Mouse (Mus musculus) A20 (cell line): ENCODE data around the gene Cdc42ep1.

Source experiments
- DNase-seq: peaks from one replicate; pipeline ENCODE4 v3.0.0-alpha.2; 2011; ENCODE audit warnings: low read depth, low spot score

Cdc42ep1 gene

DNA sequence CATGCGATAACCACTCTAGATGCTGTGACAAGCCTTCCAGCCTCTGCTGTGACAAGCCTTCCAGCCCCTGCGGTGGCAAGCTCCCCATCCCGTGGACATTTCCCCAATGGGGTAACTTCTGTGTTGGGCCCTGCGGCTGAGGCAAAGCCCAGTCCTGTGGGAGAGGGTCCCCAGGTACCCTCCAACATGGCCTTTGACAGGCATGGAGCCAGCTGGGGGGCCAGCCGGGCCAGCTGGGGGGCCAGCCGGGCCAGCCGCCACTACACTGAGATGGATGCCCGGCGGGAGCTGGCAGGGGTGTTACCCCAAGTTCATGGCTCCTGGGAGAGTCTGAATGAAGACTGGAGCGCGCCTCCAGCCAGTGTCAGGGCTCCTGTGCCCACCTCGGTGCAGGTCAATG lies 7.1 kb downstream of the Cdc42ep1 start:
- DNase-seq = no peak

DNA sequence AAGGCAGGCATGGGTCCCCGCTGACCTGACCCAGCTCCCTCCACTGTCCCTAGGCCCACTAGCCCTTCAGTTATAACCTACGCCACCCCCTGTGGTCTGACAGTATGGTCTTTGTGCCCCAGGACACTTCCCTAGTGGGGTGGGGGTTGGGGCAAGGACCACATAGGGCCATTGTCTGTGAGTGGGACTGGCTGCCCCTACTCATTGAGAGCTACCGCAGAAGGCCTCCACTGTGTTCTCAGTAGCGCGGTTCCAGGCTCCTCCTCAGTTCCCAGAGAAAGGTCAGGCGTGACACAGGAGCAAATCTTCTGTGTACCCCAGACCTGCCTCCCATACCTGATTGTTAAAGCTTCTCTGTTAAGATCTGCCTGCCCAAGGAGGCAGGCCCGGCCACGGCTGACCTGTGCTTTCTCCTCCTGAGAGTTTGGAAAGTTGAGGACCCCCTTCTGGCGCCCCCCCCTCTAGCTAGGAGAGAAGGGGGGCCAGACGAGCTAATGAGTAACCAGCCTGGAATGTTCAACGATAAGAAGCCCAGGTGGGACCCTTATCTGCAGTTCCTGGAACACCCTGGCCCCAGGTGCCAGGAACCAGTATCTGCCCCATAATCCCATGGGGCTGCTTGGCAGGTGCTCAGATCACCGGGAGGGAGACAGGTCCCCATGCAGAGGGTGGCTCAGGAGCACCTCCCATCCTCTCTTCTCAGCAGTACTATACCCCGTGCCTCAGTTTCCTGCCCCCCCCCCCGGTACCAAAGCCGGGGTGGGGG lies 7.8 kb downstream of the Cdc42ep1 start:
- DNase-seq = no peak

DNA sequence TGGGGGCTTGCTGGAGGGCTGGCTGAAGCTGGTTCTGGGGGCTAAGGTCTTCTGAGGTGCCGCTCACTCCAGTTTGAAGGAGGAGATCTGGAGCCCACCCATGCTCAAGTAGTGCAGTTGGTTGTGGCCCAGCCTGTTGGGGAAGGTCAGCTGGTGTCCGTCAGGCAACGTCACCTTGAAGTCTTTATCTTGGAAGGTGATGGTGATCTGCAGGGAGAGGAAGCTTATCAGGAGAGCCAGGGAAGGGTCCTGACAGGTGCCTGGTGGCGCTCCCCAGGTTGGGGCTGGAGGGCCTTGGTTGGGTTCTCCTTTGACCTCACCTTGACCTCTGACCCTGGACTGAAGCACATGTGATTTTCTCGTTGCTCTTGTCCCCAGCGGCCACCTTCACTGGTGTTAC lies 8.5 kb downstream of the Cdc42ep1 start:
- no peak for DNase-seq

DNA sequence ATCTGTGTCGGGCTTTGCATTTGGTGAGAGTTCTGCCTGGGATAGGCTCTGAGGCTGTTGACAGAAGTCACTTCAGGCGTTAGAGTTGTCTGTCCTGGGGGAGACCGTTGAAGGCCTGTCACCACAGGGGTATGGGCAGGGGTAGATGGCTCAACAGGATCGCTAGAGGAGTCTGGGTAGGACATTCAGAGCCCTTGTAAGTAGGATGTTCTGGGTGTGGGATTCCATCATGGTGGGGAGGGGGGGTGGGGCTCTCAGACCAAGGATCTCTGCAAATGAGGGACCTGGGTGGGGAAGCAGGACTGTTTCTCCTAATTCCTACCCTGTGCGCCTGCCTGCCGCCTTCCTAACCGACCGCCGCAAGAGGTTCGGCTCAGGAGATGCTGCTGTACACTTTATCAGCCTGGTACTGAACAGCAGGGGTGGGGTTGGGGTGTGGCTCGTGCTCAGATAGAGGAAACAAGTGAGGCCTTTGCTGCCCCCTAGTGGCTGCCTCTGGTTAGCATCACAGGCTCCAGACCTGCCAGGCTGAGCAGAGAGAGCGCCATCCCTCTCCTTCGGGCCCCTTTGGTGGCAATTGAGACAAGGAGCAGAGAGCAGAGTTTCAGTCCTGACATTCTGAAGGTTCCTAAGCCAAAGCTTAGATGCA lies 9.2 kb downstream of the Cdc42ep1 start:
- peak; percentile 82 for DNase-seq

DNA sequence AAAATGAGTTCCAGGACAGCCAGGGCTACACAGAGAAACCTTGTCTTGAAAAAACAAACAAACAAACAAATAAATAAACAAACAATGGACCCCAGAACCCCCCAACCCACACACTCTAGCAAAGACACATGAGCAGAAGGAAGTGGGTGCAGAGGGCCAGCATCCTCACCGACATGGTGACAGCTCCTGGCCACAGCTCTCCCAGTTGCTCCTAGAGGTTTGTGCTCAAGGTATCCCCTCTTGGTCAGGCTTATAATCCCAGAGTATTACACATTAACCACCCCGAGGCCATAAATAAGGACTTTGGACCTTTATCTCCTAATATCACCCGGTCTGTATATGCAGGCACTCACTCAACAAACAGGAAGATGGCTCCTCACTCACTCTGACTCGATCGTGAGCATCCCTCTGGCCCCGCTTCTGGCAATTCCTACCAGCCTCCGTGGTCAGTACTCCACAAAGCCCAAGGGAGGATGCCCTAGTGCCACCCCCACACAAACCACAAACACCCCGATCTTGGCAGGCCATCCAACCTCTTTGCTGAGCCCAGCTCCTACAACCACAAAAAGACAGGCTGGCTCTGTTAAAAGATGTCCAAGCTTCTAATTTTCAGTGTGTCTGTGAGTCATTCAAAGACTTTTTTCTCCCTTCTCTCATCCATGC lies 13.0 kb downstream of the Cdc42ep1 start, which contains the start of gene Lgals2:
TSS of gene Lgals2 (minus strand) at position 227 of the 663 bp plus-strand sequence.
- no peak for DNase-seq

DNA sequence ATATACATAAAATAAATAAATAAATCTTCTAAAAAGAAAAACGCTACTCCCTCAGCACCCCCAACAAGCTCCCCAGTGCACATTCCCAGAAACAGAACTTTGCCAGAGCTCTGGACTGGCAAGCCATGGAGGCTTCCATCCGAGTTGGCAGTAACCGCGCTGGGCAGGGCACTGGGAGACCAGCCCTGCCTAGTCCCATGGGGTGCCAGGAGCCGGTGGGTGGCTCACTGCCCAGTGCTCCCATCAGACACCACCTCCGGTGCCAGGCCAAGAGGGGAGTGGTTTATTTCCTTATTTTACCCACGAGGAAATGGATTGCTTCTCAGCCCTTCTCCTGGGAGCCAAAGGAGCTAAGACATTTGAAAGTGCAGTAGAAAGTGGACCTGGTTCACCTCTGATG lies 14.6 kb downstream of the Cdc42ep1 start:
- DNase-seq = no peak

DNA sequence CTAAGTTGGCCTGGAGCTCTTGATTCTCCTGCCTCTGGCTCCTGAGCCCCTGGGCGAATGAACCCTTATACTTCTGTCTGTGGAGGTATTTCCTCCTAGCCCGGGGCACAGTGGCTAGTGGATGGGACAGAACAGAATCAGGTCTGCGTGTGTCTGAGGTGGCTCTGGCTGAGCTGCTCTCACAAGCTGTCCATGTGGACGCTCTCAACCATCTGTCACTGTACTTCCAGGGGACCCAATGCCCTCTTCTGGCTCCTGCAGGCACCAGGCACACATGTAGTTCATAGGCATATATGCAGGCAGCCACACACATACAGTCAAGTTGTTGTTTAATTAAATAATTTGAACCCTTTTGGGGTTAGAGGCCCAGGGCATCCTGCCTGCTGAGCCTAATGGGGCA lies 16.9 kb downstream of the Cdc42ep1 start:
- DNase-seq = no peak

DNA sequence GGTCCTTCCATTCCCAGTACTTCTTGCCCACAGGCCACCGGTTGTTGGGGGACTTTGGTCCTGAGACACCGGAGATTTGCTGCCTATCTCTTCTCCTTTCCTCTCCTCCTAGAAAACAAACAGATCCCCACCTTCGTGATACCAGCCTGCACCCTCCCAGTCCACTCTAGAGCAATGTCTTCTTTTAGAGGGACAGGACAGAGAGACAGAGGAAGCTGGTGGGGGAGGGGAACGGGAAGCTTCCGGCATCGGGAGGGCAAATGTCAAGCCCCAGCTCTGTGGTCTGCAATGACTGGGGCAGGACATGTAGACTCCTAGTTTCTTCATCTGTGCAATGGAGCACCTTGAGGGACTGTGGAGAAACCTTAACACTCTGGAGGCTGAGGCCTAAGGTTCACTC lies 17.3 kb downstream of the Cdc42ep1 start:
- DNase-seq = no peak

DNA sequence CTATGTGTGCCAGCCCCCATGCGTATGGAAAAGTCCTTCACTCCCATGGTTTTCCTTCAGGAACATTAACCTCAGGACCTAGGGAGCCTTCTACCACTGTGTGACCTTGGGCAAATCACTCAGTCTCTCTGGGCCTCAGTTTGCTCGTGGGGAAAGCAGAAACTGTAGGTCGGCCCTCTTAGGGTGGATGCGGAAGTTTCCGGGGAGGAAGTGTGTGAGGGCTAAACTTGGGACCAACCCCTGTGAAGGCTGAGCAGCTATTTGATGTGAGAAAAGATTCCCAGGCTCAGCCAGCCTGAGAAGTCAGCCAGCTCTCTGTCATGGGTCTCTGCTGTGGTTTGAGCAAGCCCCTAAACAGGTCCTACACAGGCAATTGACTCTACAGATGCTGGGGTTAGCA lies 19.9 kb downstream of the Cdc42ep1 start:
- no peak for DNase-seq

DNA sequence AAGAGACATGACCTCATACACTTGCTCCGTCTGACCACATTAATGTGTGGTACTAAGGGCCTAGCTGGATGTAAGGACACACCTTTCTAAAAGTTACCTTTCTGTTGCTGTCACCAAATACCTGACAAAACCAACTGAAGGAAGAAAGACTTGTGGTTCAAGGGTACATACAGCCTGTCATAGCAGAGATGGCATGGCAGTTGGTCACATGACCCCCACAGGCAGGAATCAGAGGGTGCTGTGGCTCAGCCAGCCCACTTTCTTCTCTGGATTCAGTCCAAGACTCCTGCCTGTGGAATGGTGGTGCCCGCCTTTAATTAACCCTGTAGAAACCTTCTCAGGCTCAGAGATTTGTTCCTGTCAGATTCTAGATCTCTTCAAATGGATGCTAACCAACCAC lies 20.7 kb downstream of the Cdc42ep1 start:
- DNase-seq = no peak

DNA sequence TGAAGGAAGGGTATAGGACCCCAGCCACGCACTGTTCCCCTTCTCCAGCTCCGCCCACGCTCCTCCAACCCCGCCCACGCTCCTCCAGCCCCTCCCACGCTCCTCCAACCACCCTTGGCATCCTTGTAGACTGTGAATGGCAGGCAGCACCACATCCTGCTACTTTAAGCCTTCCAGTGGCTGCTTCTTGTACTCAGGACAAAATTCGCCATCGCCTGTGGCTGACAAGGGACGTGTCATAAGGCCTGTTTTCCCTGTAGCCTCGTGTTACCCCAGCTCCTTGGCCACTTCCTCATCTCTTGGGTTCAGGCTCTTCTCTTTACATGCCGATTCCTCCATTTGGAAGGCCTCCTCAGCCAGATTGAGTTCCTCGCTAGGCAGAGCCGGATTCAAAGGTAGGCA lies 21.4 kb downstream of the Cdc42ep1 start:
- DNase-seq = no peak

DNA sequence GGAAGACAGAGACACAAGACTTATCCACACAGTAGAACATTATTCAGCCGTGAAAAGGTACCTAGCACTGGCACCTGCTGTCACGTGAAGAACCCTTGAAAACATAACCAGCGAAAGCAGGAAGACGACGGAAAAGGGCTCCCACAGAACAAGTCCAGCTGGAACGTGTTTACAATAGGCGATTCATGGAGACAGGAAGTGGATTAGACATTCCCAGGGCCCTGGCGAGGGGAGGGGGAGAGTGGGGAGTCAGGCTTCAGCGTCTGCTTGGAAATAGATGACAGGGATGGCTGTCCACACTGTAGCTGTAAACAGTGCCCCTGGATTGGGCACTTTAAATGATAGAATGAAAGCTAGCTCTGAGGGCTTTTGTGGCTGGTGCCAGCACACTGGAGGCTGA lies 26.0 kb downstream of the Cdc42ep1 start:
- no peak for DNase-seq

DNA sequence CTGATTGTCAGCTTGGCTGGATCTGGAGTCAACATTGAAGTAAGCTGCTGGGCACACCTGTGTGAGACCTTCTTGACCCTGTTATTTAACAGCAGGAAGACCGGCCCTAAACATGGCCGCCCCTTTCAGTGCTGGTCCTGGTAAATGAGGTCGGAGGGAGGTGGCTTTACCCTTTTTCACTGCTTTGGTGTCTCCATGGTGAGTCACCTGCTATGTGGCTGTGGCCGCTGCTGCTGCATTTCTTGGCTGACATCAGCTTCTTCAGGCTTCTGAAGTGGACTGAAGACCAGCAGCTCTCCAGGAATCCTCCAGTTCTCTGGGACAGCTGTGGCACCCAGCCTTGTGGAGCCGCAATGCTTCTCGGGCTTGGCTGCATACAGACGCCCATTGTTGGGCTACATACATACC lies 26.4 kb downstream of the Cdc42ep1 start:
- no peak for DNase-seq

DNA sequence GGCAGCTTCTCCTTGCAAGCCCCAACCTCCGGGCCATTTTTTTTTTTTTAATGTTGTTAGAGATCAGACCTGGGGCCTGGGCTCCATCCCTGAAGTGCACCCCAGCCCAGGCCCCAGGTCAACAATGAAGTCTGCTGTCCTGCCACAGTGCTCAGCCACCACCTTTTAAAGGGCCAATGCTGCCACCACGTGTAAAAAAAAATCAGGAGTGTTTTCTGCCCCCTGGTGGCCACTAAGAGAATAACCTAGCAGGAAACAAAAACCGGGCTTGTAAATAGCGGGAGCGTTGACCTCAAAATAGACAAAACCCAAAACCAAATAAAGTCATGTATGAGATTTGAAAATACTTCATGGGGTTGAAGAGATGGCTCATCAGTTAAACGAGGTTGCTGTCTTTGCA lies 27.4 kb downstream of the Cdc42ep1 start:
- DNase-seq = peak; percentile 76

DNA sequence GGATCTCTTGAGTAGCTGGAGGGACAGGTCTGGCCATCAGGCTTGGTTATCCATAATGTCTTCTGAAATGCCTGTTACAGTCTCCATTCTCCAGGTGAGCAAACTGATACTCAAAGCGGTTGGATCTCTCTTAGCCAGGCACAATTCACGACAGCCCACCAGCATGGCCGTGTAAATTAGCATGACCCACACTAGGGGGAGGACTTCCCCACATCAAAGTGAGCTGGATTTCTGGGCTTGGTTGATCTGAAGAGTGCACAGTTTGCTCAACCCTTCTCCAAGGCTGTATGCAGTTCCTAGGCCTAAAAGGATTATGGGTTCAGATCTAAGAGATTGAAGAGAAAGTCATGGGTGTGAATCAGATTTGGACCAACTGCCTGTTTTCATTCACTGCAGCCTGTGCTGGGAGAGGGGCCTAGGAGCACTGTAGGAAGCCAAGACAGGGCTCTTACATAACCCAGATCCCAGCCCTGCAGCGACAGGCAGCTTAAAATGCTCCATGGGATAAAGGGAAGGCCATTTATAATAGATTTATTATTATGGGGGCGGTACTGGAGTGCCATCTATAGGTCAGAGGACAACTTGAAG lies 29.7 kb downstream of the Cdc42ep1 start:
- DNase-seq = no peak

DNA sequence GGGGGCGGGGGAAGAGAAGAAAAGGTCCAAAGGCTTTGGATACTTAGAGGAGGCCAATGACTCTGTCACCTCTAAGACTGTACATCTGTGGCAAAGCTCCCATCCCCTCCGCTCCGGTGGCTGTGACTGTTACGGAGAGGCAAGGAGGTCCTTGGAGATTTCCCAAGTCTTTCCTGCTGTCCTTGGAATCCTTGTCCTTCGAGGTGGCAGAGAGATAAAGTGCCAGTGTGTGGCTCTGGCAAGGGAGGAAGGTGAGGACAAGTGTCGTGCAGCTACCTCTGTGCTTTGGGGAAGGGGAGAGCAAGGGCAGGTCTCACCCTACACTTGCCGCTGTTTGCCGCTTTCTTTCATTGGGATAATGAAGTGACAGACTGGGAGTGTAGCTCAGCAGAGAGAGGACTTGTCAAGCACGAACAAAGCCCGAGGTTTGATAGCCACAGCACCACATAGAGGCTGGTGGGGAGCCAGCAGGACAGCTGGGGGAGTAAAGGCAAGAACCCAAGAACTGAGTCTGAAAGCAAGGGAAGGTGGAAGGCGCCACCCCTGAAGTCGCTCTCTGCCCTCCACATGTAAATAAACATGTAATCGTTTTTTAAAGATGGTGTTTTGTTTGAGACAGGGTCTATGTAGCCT lies 31.5 kb downstream of the Cdc42ep1 start:
- DNase-seq = peak; percentile 14

DNA sequence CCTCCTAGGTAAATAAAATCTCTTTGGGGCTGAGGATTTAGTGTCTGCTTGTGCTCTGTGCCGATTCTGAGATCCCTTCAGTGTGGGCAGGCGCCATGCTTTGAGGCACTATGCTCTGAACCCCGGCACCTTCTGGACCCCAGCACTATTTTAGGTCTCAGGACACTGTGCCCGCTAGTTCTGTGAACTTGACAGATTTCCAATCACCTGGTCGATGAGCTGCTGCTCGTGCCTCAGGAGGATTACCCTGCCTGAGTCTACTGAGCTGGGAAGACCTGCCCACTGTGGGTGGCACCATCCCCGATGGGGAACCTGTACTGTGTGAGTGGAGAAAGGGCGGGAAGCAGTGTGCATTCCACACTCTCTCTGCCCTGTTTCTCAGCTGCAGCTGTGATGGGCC lies 32.6 kb downstream of the Cdc42ep1 start:
- no peak for DNase-seq

DNA sequence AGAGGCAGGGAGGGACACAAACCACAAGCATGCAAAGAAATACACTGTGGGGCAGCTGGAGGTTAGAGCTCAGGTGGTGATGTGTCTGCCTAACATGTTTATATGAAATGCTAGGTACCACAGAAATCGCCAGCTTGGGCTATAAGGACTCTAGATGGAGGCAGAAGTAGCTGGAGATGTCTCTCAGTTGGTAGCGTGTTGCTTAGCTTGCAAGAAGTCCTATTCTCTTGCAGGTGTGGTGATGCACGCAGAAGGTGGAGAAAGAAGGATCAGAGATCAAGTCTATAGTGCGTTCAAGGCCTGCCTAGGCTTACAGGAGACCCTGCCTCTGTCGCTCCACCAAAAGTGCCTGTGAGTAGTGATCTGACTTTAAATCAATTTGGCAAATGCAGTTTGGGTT lies 33.1 kb downstream of the Cdc42ep1 start:
- no peak for DNase-seq

DNA sequence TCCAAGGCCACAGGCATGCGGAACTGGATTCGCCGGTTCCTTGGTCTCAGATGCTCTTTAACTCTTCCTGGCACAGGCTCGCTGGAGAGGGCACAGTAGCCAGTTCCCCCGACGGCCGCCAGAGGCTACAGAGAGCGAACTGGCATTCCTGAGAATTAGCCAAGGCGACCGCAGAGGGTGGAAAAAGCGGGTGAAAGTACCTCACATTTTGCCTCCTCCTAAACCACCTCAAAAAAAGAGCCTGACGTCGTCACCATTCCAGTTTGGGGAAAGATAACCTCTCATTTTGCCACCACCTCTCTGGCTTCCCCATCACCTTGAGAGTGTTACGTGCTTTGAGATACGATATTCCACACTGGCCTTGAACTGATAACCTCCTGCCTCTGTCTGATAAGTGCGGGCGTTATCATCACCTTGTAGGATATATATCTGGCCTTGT lies 33.9 kb downstream of the Cdc42ep1 start:
- DNase-seq = peak; percentile 70

DNA sequence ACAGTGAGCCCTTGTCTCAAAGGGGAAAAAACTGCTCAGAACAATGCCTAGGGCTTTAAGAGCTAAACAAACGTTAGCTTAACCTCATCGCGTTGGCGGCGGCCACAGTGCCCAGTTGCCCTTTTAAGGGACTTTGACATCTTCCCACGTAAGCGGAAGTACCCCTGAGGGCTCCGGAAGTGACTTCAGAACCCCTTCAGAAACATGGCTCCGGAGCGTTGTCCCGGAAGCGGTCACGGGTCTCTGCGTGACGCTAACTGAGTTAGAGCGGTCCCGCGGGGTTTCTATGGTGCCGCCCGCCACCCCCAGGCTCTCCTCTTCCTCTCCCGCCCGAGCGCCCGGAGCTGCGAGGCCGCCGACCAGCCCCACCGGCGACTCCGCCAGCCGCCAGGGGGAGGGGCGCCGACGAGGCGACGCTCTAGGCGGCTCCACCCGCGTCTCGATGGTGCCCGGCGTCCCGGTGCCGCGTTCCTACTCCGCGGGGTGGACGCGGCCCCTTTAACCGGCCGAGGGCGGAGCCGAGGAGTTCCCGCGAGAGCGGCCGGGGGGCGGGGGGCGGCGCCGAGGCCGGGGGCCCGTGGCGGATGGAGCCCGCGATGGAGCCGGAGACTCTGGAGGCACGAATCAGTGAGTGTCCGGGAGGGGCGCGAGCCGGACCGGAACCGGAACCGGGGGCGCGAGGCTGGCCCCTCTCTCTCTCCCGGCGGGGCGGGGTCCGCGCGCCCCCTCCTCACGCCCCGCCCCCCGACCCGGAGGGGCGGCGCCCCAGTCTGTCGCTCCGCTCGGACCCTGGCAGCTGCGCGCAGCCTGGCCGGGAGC lies 34.8 kb downstream of the Cdc42ep1 start, which contains the start of gene Gga1:
TSS of gene Gga1 (plus strand) at position 200 of the 819 bp plus-strand sequence.
- DNase-seq = peak; percentile 98
